Mouse (Mus musculus): Measurements from ENCODE around the gene Tspan12.
"Not testable (repeated sequence)": the region's sequence is repeated elsewhere in the genome, so short reads cannot be mapped to it uniquely, and the experiment has no call there.

Gene Tspan12

GRCm38 (mm10) chr6:21852344-21852785 lies at the start of gene Tspan12:
Gene Tspan12 (minus strand): TSS chr6:21852515.
- DNase-seq: no peak

GRCm38 (mm10) chr6:21894451-21894850 lies 42.1 kb upstream of the Tspan12 start:
- peak; percentile 30 for DNase-seq

GRCm38 (mm10) chr6:21889101-21889500 lies 36.8 kb upstream of the Tspan12 start:
- no peak for DNase-seq

GRCm38 (mm10) chr6:21887971-21888370 lies 35.7 kb upstream of the Tspan12 start:
- DNase-seq: not testable (repeated sequence)

- no peak for DNase-seq
Measured at GRCm38 (mm10) chr6:21879496-21879895, 27.2 kb upstream of the Tspan12 start.

- DNase-seq: no peak
Measured at GRCm38 (mm10) chr6:21867310-21867709, 15.0 kb upstream of the Tspan12 start.

GRCm38 (mm10) chr6:21864179-21864578 lies 11.9 kb upstream of the Tspan12 start:
- no peak for DNase-seq

GRCm38 (mm10) chr6:21863561-21863960 lies 11.2 kb upstream of the Tspan12 start:
- no peak for DNase-seq

- no peak for DNase-seq
Measured at GRCm38 (mm10) chr6:21861316-21861715, 9.0 kb upstream of the Tspan12 start.

GRCm38 (mm10) chr6:21857843-21858242 lies 5.5 kb upstream of the Tspan12 start:
- DNase-seq: peak; percentile 43

GRCm38 (mm10) chr6:21855921-21856320 lies 3.6 kb upstream of the Tspan12 start:
- DNase-seq: peak; percentile 20

GRCm38 (mm10) chr6:21853342-21853741 lies 1.0 kb upstream of the Tspan12 start:
- no peak for DNase-seq

- peak; percentile 80 for DNase-seq
Measured at GRCm38 (mm10) chr6:21851596-21852343, 545 bp downstream of the Tspan12 start.

GRCm38 (mm10) chr6:21851346-21851595 lies 1.0 kb downstream of the Tspan12 start:
- no peak for DNase-seq

- DNase-seq: peak; percentile 39
Measured at GRCm38 (mm10) chr6:21850526-21851345, 1.6 kb downstream of the Tspan12 start.

GRCm38 (mm10) chr6:21848808-21849207 lies 3.5 kb downstream of the Tspan12 start:
- no peak for DNase-seq

- no peak for DNase-seq
Measured at GRCm38 (mm10) chr6:21839976-21840775, 12.1 kb downstream of the Tspan12 start.

GRCm38 (mm10) chr6:21839244-21839814 lies 13.0 kb downstream of the Tspan12 start:
- no peak for DNase-seq

- no peak for DNase-seq
Measured at GRCm38 (mm10) chr6:21833531-21833930, 18.8 kb downstream of the Tspan12 start.

GRCm38 (mm10) chr6:21831871-21832270 lies 20.4 kb downstream of the Tspan12 start:
- DNase-seq: no peak

- DNase-seq: no peak
Measured at GRCm38 (mm10) chr6:21830931-21831330, 21.4 kb downstream of the Tspan12 start.

GRCm38 (mm10) chr6:21829930-21830329 lies 22.4 kb downstream of the Tspan12 start:
- DNase-seq: no peak

- no peak for DNase-seq
Measured at GRCm38 (mm10) chr6:21828437-21828836, 23.9 kb downstream of the Tspan12 start.

Data from kidney, adult 18-20 months (tissue).